Mouse (Mus musculus) neural tube, embryonic 14.5 days (tissue): ENCODE results near the gene Sh3glb2. TPM values are rescaled to one million over a fixed set of nuclear protein-coding genes. Genes with fewer than 3 reads are reported as not detected.

Source experiments
- ATAC-seq: fragments of 200-750 bp; cut with Nextera tagmentation; 2 replicates; pipeline ENCODE4 v1.8.0; 2017; ENCODE audit warnings: low read depth, mild to moderate bottlenecking, moderate TSS enrichment, moderate library complexity
- H3K27ac ChIP-seq: fragments of 300-500 bp; sonication (generic); 2 replicates; pipeline ENCODE4 v1.5.1; 2014; ENCODE audit warnings: low read depth, mild to moderate bottlenecking, control low read depth, low read length, moderate library complexity, mixed read lengths
- H3K27me3 ChIP-seq: fragments of 300-500 bp; sonication (generic); 2 replicates; pipeline ENCODE4 v1.6.1; 2014; ENCODE audit warnings: low read length; ENCODE audit not compliant: control insufficient read depth, insufficient read depth
- H3K36me3 ChIP-seq: fragments of 300-500 bp; sonication (generic); 2 replicates; pipeline ENCODE4 v1.6.1; 2014; ENCODE audit warnings: low read length, mixed read lengths; ENCODE audit not compliant: control insufficient read depth, insufficient read depth
- H3K4me1 ChIP-seq: fragments of 300-500 bp; sonication (generic); 2 replicates; pipeline ENCODE4 v1.6.1; 2014; ENCODE audit warnings: low read length; ENCODE audit not compliant: control insufficient read depth, insufficient read depth
- H3K4me2 ChIP-seq: fragments of 300-500 bp; sonication (generic); 2 replicates; pipeline ENCODE4 v1.6.1; 2014; ENCODE audit warnings: mild to moderate bottlenecking, low read depth, low read length, control low read depth
- H3K4me3 ChIP-seq: fragments of 300-500 bp; sonication (generic); 2 replicates; pipeline ENCODE4 v1.5.1; 2014; ENCODE audit warnings: low read depth, low read length, control low read depth, mixed read lengths
- H3K9ac ChIP-seq: fragments of 300-500 bp; sonication (generic); replicated peaks from 2 replicates; pipeline ENCODE4 v1.6.1; 2014; ENCODE audit warnings: low read depth, mild to moderate bottlenecking, control low read depth, low read length, mixed read lengths
- H3K9me3 ChIP-seq: fragments of 300-500 bp; sonication (generic); 2 replicates; pipeline ENCODE4 v1.6.1; 2016; ENCODE audit warnings: low read length; ENCODE audit not compliant: control insufficient read depth
- WGBS: fragments of 180-500 bp; shearing (Covaris S2); extraction: QIAGEN DNeasy Blood & Tissue Kit; methylation state at CpG from one replicate; pipeline ENCODE4 v1.1.7; 2014; 5-methylcytosine and 5-hydroxymethylcytosine counted together
- polyA plus RNA-seq: library from polyadenylated mRNA; unstranded; fragments of >200 nt; fragmentation: Nextera tagmentation; extraction: Ambion mirVana; gene quantifications from 2 replicates; pipeline ENCODE4 v1.2.1, GENCODE M21; 2014

The Sh3glb2 gene
- polyA plus RNA-seq, 1 experiment from 2014 or later: 145 TPM

DNA sequence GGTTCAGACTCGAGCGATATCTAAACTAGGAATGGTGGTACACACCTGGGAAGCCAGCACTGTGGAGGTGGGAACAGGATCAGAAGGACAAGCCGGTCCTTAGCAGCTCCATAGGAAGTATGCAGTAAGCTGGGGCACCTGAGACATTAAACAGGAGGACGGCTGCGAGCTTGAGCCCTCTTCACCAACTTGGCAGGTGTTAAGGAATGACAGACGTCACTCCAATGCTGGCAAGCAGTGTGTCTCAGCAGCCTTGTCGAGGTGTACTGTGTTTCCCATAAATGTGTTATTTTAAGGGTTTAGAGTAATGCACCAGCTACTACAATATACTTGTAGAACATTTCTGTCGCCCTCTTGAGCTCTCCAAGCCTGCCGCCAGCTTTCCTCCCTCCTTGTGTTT, 27.8 kb upstream of the Sh3glb2 start:
- no peak overlapping the region for H3K27ac ChIP-seq
- H3K4me1 ChIP-seq: no peaks in the 10 kb centered on the region
- no peak overlapping the region for H3K9ac ChIP-seq
- no peak overlapping the region for H3K4me2 ChIP-seq
- peaks cover 12% of the 10 kb centered on the region; the same call in 1 of the 2 replicates for H3K36me3 ChIP-seq
- no peak for ATAC-seq
- H3K4me3 ChIP-seq: no peak overlapping the region
- H3K27me3 ChIP-seq: no peaks in the 10 kb centered on the region
- WGBS: 80% methylated on average over 9 of the region's 9 CpGs
- H3K9me3 ChIP-seq: no peaks in the 10 kb centered on the region

DNA sequence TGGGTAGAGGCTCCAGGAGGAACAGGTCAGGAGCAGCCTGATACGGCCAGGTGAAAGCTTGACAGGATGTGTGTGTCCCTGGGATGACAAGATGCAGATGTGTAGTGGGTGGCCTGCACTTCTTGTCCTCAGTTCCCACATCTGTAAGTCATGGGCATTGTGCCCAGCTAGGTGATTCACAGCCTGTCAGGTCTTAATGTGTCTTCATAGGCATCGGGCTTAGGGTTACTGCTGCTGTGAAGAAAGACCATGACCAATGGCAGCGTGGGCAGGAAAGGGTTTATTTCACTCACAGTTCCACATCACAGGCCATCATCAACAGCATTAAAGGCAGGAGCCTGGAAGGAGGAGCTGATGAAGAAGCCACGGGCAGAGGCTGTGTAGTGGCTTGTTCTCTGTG, 26.5 kb upstream of the Sh3glb2 start:
- WGBS: 81% methylated on average over 4 of the region's 4 CpGs
- no peaks in the 10 kb centered on the region for H3K27me3 ChIP-seq
- H3K4me1 ChIP-seq: no peaks in the 10 kb centered on the region
- no peak overlapping the region for H3K4me2 ChIP-seq
- H3K9ac ChIP-seq: no peak overlapping the region
- no peak for ATAC-seq
- peaks cover 12% of the 10 kb centered on the region; the same call in 1 of the 2 replicates for H3K36me3 ChIP-seq
- no peak overlapping the region for H3K4me3 ChIP-seq
- H3K27ac ChIP-seq: no peak overlapping the region
- H3K9me3 ChIP-seq: no peaks in the 10 kb centered on the region

DNA sequence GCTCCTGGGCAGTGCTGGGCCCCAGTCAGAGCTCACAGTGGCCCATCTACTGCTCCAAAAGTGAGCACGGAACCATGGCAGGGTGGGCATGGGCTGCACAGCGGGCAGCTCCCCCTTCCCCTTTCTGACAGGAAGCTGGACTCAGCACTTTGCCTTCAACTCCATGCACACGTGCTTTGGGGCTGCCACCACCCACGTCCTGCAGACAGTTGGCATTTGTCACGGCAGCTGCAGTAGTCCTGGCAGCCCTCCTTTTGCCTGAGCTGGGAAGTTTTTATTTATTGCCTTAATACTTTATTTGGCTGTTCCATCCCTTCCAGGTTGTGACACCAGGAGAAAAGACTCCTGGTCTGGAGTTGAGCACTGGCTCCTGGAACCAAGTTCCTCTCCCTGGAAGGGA, 25.7 kb upstream of the Sh3glb2 start:
- Histone ChIP-seq H3K4me2 (no peak overlapping the region), H3K4me3 (no peak overlapping the region), H3K27ac (no peak overlapping the region), H3K27me3 (no peaks in the 10 kb centered on the region), H3K4me1 (no peaks in the 10 kb centered on the region), H3K9me3 (no peaks in the 10 kb centered on the region), H3K36me3 (peaks cover 17% of the 10 kb centered on the region), H3K9ac (no peak overlapping the region)
- WGBS: 77% methylated on average over 5 of the region's 5 CpGs
- no peak for ATAC-seq

DNA sequence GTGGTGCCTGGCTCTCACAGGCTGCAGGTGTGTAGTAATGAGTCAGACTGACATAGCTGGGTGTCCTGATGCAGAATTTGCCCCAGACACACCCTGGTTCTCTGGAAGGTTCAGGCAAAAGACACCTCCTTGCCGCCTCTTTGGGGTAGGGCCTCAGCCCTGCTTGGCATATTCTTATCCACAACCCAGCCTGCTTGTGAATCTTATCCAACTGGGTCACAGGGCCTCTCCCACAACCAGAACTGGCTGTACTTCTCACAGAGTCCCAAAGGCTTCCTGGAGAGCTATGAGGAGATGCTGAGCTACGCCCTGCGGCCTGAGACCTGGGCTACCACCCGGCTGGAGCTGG, 22.2 kb upstream of the Sh3glb2 start:
- Histone ChIP-seq H3K27ac (no peak overlapping the region), H3K9me3 (no peaks in the 10 kb centered on the region), H3K27me3 (no peaks in the 10 kb centered on the region), H3K9ac (no peak overlapping the region), H3K36me3 (peaks cover 41% of the 10 kb centered on the region), H3K4me1 (no peaks in the 10 kb centered on the region), H3K4me3 (no peak overlapping the region), H3K4me2 (no peak overlapping the region)
- no peak for ATAC-seq
- WGBS: 93% methylated on average over 4 of the region's 4 CpGs

DNA sequence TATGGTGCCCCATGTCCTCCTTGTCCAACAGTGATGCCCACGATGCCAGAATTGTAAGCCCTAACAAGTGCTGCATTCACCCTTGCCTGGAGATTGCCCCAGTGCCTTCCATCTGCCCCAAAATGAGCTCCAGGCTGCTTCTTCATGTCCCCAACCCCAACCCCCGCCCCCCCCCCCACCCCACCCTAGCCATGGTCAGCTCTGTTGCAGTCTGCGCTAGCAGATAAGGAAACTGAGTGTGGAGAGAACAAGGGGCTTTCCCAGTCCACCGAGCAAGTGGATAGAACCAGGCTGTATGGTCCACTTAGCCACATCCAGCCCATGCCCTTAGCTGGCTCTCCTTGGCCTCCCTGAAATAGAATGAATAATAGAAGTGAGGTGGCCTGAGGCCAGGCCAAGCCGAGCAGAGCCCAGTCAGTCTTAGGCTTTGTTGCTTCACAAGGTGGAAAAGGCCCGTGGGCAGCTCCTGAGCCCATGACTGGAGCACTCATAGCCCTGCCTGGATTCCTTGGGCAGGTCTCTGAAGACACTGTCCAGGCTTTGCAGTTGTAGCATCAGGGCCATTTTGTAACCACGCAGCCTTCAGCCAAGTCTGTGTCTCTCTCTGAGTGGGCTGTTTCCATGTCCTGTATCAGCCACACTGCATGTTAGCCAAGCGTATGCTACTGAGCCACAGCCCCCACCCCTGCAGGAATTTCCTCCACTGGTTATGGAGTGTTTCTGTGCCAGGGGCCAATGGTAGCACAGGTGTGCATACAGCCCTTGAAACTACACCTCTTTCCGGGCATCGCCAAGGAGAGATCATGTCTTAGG, 21.6 kb upstream of the Sh3glb2 start:
- Histone ChIP-seq H3K27me3 (no peaks in the 10 kb centered on the region), H3K9ac (no peak overlapping the region), H3K27ac (no peak overlapping the region), H3K9me3 (no peaks in the 10 kb centered on the region), H3K4me3 (no peak overlapping the region), H3K4me1 (no peaks in the 10 kb centered on the region), H3K4me2 (no peak overlapping the region), H3K36me3 (peaks cover 47% of the 10 kb centered on the region)
- ATAC-seq: no peak
- 90% methylated on average over 10 of the region's 10 CpGs for WGBS

DNA sequence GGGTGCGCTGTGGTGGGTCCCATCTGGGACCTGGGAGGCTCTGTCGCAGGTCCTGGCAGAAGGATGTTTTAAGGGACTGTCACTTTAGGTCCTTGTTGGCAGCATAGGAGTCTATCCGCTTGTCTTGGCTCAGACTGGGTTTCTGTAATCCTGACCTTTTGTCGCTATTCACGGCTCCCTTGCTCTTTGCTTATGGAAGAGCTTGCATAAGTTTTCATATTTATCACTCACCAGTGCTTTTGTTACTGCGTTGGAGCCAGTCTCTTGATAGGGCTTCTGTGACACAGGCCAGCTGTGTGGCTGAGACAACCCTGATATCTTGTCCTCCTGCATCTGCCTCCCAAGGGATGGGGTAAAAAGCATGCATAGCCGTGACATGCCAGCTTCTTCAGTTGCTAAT, 20.2 kb upstream of the Sh3glb2 start:
- H3K4me1 ChIP-seq: no peaks in the 10 kb centered on the region
- no peak for ATAC-seq
- no peaks in the 10 kb centered on the region for H3K9me3 ChIP-seq
- H3K27me3 ChIP-seq: no peaks in the 10 kb centered on the region
- H3K9ac ChIP-seq: no peak overlapping the region
- H3K27ac ChIP-seq: no peak overlapping the region
- no peak overlapping the region for H3K4me3 ChIP-seq
- peaks cover 49% of the 10 kb centered on the region for H3K36me3 ChIP-seq
- WGBS: 93% methylated on average over 7 of the region's 7 CpGs
- H3K4me2 ChIP-seq: no peak overlapping the region

DNA sequence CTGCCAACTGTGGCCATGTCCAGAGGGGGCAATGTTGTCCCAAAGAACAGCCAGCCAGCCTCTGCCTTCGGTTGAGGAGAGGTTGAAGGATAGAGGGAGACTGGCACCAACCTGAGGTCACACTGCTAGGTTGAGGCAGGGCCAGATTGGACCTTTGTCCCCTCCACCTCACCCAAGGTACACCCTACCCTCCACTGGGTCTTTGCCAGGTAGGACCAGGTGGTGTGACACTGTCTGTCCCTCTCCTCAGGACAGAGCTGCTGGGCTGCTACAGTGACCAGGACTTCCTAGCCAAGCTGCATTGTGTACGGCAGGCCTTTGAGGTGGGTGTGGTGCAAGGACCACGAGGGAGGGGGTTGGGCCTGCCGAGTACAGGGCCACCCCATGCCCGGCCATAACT, 18.6 kb upstream of the Sh3glb2 start:
- H3K36me3 ChIP-seq: peaks cover 51% of the 10 kb centered on the region
- no peak for ATAC-seq

DNA sequence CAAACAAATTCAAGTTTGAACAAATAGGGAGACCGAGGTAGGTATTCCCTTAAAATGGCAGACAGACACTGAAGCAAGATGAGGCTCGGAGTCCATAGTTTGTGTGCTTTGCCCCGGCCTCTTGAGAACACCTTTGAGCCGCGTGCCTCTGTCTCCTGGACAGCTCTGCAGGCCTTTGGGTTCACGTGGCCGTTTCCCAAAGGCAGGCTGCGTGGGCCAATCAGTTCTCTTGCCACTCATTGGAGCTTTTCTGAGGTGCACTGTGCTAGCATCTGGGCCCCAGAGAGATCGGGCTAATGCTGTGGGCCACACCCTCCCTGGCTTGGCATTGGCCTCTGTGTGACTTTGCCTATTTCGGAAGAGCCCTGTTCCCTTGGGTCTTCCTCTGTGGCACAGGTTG, 16.8 kb upstream of the Sh3glb2 start:
- Histone ChIP-seq H3K9ac (no peak overlapping the region), H3K4me3 (no peak overlapping the region), H3K4me1 (no peaks in the 10 kb centered on the region), H3K36me3 (peaks cover 59% of the 10 kb centered on the region), H3K4me2 (no peak overlapping the region), H3K9me3 (no peaks in the 10 kb centered on the region), H3K27me3 (no peaks in the 10 kb centered on the region), H3K27ac (no peak overlapping the region)
- WGBS: 95% methylated on average over 10 of the region's 10 CpGs
- no peak for ATAC-seq

More for the DNA sequence above, 18.6 kb upstream of the Sh3glb2 start:
- H3K4me2 ChIP-seq: no peak overlapping the region
- no peaks in the 10 kb centered on the region for H3K9me3 ChIP-seq
- H3K4me1 ChIP-seq: no peaks in the 10 kb centered on the region
- no peak overlapping the region for H3K4me3 ChIP-seq
- no peaks in the 10 kb centered on the region for H3K27me3 ChIP-seq
- no peak overlapping the region for H3K9ac ChIP-seq
- H3K27ac ChIP-seq: no peak overlapping the region
- WGBS: 94% methylated on average over 5 of the region's 5 CpGs

DNA sequence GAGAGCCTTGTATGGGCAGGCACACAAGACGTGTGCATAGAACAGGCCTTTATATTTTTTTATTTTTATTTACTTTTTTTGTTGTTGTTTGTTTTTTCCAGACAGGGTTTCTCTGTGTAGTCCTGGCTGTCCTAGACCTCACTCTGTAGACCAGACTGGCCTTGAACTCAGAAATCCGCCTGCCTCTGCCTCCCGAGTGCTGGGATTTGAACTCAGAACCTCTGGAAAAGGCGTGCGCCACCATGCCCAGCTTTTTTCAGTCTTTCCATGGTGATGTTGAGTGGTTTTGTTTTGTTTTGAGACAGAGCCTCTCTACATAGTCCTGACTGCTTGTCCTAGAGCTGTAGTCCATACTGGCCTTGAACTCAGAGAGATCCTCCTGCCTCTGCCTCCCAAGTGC, 13.6 kb upstream of the Sh3glb2 start:
- ATAC-seq: no peak
- WGBS: 97% methylated on average over 5 of the region's 5 CpGs
- Histone ChIP-seq H3K9me3 (no peaks in the 10 kb centered on the region), H3K36me3 (peaks cover 66% of the 10 kb centered on the region), H3K27ac (no peak overlapping the region), H3K9ac (no peak overlapping the region), H3K27me3 (no peaks in the 10 kb centered on the region), H3K4me1 (no peaks in the 10 kb centered on the region), H3K4me2 (no peak overlapping the region), H3K4me3 (no peak overlapping the region)
